Mouse (Mus musculus) CH12.LX (cell line): ENCODE results near the gene Camkmt. TPM values are rescaled to one million over a fixed set of nuclear protein-coding genes. Genes with fewer than 3 reads are reported as not detected.
A peak's percentile ranks its signal among the peaks of the same experiment; 100 is the strongest.

Experiments used
- DNase-seq: peaks from one replicate; pipeline ENCODE4 v3.0.0-alpha.2; 2013; ENCODE audit errors: extremely low read depth
- H3K27ac ChIP-seq: 2 replicates; pipeline ENCODE4 v1.5.1; 2012; ENCODE audit warnings: low read depth, mild to moderate bottlenecking, control low read depth, moderate library complexity; ENCODE audit not compliant: insufficient read depth
- H3K27me3 ChIP-seq: replicated peaks from 2 replicates; pipeline ENCODE3; 2012; ENCODE audit warnings: inconsistent platforms
- H3K36me3 ChIP-seq, 2 experiments: replicated peaks in 1 of 2; 2 replicates each; pipeline versions ENCODE3 to v1.6.1; 2012; ENCODE audit warnings: inconsistent platforms in 1 of 2, low read length in 1 of 2, mild to moderate bottlenecking in 1 of 2, mixed read lengths in 1 of 2, moderate library complexity in 1 of 2; ENCODE audit not compliant: control insufficient read depth in 1 of 2, insufficient read depth in 1 of 2
- H3K4me1 ChIP-seq, 2 experiments: 2 replicates each; pipeline ENCODE4 v1.6.1; 2012; ENCODE audit warnings: inconsistent platforms in 1 of 2, moderate library complexity in 1 of 2; ENCODE audit not compliant: insufficient read depth in 2 of 2, control insufficient read depth in 1 of 2
- H3K4me2 ChIP-seq: 2 replicates; pipeline ENCODE4 v1.6.1; 2012; ENCODE audit warnings: low read depth, mild to moderate bottlenecking, control low read depth; ENCODE audit not compliant: poor library complexity, insufficient read depth, severe bottlenecking
- H3K4me3 ChIP-seq, 3 experiments: fragments of 150-350 bp in 1 of 3; sonication (generic) in 1 of 3; replicated peaks in 1 of 3; 2 replicates each; pipeline versions ENCODE3 to v1.5.1; 2011 to 2012; ENCODE audit warnings: low read depth in 2 of 3, low read length in 2 of 3, mild to moderate bottlenecking in 2 of 3, moderate library complexity in 2 of 3, control low read depth in 1 of 3, improper control_type of control experiment in 1 of 3, inconsistent platforms in 1 of 3, mixed read lengths in 1 of 3; ENCODE audit not compliant: poor library complexity in 1 of 3
- H3K79me2 ChIP-seq: replicated peaks from 2 replicates; pipeline ENCODE4 v1.6.1; 2012; ENCODE audit warnings: mild to moderate bottlenecking, moderate library complexity; ENCODE audit not compliant: control insufficient read depth, poor library complexity, insufficient read depth, severe bottlenecking; ENCODE audit errors: extremely low read depth
- H3K9ac ChIP-seq: 2 replicates; pipeline ENCODE4 v1.6.1; 2012; ENCODE audit warnings: low read depth, mild to moderate bottlenecking, control low read depth, moderate library complexity; ENCODE audit not compliant: insufficient read depth
- H3K9me3 ChIP-seq: replicated peaks from 2 replicates; pipeline ENCODE3; 2012; ENCODE audit warnings: low read length, inconsistent platforms, mixed read lengths
- BHLHE40 ChIP-seq: IDR thresholded peaks from 2 replicates; pipeline ENCODE4 v1.6.1; 2011; ENCODE audit warnings: mild to moderate bottlenecking, low read depth, low read length, improper control_type of control experiment
- CHD2 ChIP-seq: IDR thresholded peaks from 2 replicates; pipeline ENCODE4 v1.6.1; 2011; ENCODE audit warnings: low read length, improper control_type of control experiment
- CTCF ChIP-seq, 2 experiments: IDR thresholded peaks in 1 of 2; conservative IDR thresholded peaks in 1 of 2; 2 replicates each; pipeline ENCODE4 v1.5.1; 2011 to 2012; ENCODE audit warnings: low read depth in 2 of 2, low read length in 2 of 2, improper control_type of control experiment in 1 of 2, inconsistent platforms in 1 of 2, mild to moderate bottlenecking in 1 of 2, moderate library complexity in 1 of 2
- E2F4 ChIP-seq: IDR thresholded peaks from 2 replicates; pipeline ENCODE4 v1.6.1; 2011; ENCODE audit warnings: low read depth, low read length, improper control_type of control experiment; ENCODE audit not compliant: insufficient replicate concordance
- ELF1 ChIP-seq: IDR thresholded peaks from 2 replicates; pipeline ENCODE4 v1.6.1; 2014; ENCODE audit warnings: low read depth, mild to moderate bottlenecking, inconsistent platforms, low read length, improper control_type of control experiment
- EP300 ChIP-seq: IDR thresholded peaks from 2 replicates; pipeline ENCODE4 v1.6.1; 2011; ENCODE audit warnings: low read length, improper control_type of control experiment
- HCFC1 ChIP-seq: IDR thresholded peaks from 2 replicates; pipeline ENCODE4 v1.6.1; 2012; ENCODE audit warnings: low read depth, mild to moderate bottlenecking, inconsistent platforms, low read length, improper control_type of control experiment
- JUN ChIP-seq: IDR thresholded peaks from 2 replicates; pipeline ENCODE4 v1.6.1; 2011; ENCODE audit warnings: low read depth, mild to moderate bottlenecking, low read length, improper control_type of control experiment, moderate library complexity; ENCODE audit not compliant: insufficient read depth
- JUND ChIP-seq: conservative IDR thresholded peaks from 2 replicates; pipeline ENCODE4 v1.6.1; 2011; ENCODE audit warnings: low read depth, low read length, improper control_type of control experiment
- MXI1 ChIP-seq: IDR thresholded peaks from 2 replicates; pipeline ENCODE4 v1.6.1; 2011; ENCODE audit warnings: mild to moderate bottlenecking, low read depth, low read length, improper control_type of control experiment
- MYC ChIP-seq: IDR thresholded peaks from 2 replicates; pipeline ENCODE4 v1.6.1; 2011; ENCODE audit warnings: low read depth, mild to moderate bottlenecking, improper control_type of control experiment, low read length
- NELFE ChIP-seq: IDR thresholded peaks from 2 replicates; pipeline ENCODE4 v1.6.1; 2011; ENCODE audit warnings: low read depth, low read length, improper control_type of control experiment
- NRF1 ChIP-seq: IDR thresholded peaks from 2 replicates; pipeline ENCODE4 v1.6.1; 2014; ENCODE audit warnings: low read depth, mild to moderate bottlenecking, inconsistent platforms, low read length, improper control_type of control experiment, moderate library complexity
- POLR2A ChIP-seq: IDR thresholded peaks from 2 replicates; pipeline ENCODE4 v1.6.1; 2011; ENCODE audit warnings: low read depth, mild to moderate bottlenecking, improper control_type of control experiment, low read length
- RAD21 ChIP-seq: IDR thresholded peaks from 2 replicates; pipeline ENCODE4 v1.6.1; 2011; ENCODE audit warnings: low read depth, mild to moderate bottlenecking, low read length, improper control_type of control experiment, moderate library complexity
- SMC3 ChIP-seq: IDR thresholded peaks from 2 replicates; pipeline ENCODE4 v1.6.1; 2011; ENCODE audit warnings: low read depth, low read length, improper control_type of control experiment
- TBP ChIP-seq: conservative IDR thresholded peaks from 2 replicates; pipeline ENCODE4 v1.6.1; 2011; ENCODE audit warnings: low read depth, low read length, improper control_type of control experiment
- TCF12 ChIP-seq: IDR thresholded peaks from 2 replicates; pipeline ENCODE4 v1.6.1; 2014; ENCODE audit warnings: low read depth, mild to moderate bottlenecking, inconsistent platforms, low read length, improper control_type of control experiment
- UBTF ChIP-seq: IDR thresholded peaks from 2 replicates; pipeline ENCODE4 v1.6.1; 2012; ENCODE audit warnings: low read depth, mild to moderate bottlenecking, inconsistent platforms, low read length, improper control_type of control experiment, moderate library complexity
- ZMIZ1 ChIP-seq: IDR thresholded peaks from 2 replicates; pipeline ENCODE4 v1.6.1; 2012; ENCODE audit warnings: low read depth, mild to moderate bottlenecking, inconsistent platforms, low read length, improper control_type of control experiment
- dilution Hi-C: fragments of 300-500 bp; cut with MboI; formaldehyde crosslinking; loops from 2 replicates; pipeline ENCODE4 v1.14.3; 2020; ENCODE audit warnings: low sequenced_read_pairs; ENCODE audit not compliant: extremely low pct_unique_long_range_greater_than_20kb, extremely low pct_ligation_motif_present
- in situ Hi-C: fragments of 300-500 bp; cut with MboI; formaldehyde crosslinking; loops from 3 replicates; pipeline ENCODE4 v1.14.3; 2019; ENCODE audit warnings: low sequenced_read_pairs, low pct_ligation_motif_present, low pct_unique_long_range_greater_than_20kb, mixed read lengths
- polyA plus RNA-seq: library from polyadenylated mRNA; unstranded; fragments of >175 nt; gene quantifications from 2 replicates; pipeline ENCODE4 v1.2.1, GENCODE M21; 2012; ENCODE audit warnings: low read depth; ENCODE audit not compliant: insufficient read length
- total RNA-seq, 2 experiments: library from RNA; depleted of rRNA; stranded (reverse); fragments of 300-350 nt in 1 of 2; fragments of >200 nt in 1 of 2; gene quantifications; 2 replicates each; pipeline ENCODE4 v1.2.3; 2012 to 2014

Camkmt gene
- total and polyA plus RNA-seq, 3 experiments, result 1.5 to 4.4 (median 1.8) TPM

GRCm38 (mm10) chr17:85070658-85071057, 19.7 kb upstream of the Camkmt start:
- peaks cover 44 to 83% of the 10 kb centered on the region in 2 experiments for H3K36me3 ChIP-seq
- TF ChIP-seq CHD2 (no peak), UBTF (no peak), EP300 (no peak), NELFE (no peak), TCF12 (no peak), SMC3 (no peak), JUND (no peak), E2F4 (no peak), POLR2A (no peak), TBP (no peak), CTCF (conservative IDR thresholded peaks at IDR 0.05 in 1 of 2, IDR thresholded peaks at IDR 0.05 in 1 of 2; ENCODE audit: low read depth in 2 of 2, low read length in 2 of 2) (no peak), ELF1 (no peak), JUN (no peak), MYC (no peak), NRF1 (no peak), BHLHE40 (no peak), ZMIZ1 (no peak), HCFC1 (no peak)

GRCm38 (mm10) chr17:85071088-85071775, 19.1 kb upstream of the Camkmt start:
- Histone ChIP-seq H3K9ac (no peak overlapping the region), H3K79me2 (no peaks in the 10 kb centered on the region), H3K36me3 (peaks cover 43 to 83% of the 10 kb centered on the region in 2 experiments), H3K27ac (no peak overlapping the region), H3K27me3 (no peaks in the 10 kb centered on the region), H3K4me1 (no peaks in the 10 kb centered on the region), H3K4me2 (no peak overlapping the region), H3K9me3 (no peaks in the 10 kb centered on the region), H3K4me3 (no peak overlapping the region)
- TF ChIP-seq MXI1 (no peak), RAD21 (no peak), CTCF (conservative IDR thresholded peaks at IDR 0.05 in 1 of 2, IDR thresholded peaks at IDR 0.05 in 1 of 2; ENCODE audit: low read depth in 2 of 2, low read length in 2 of 2) (peak; percentile 31 to 41; a peak in 2 of 4 replicates)
- dilution Hi-C loops (no loop called here), in situ Hi-C loops (no loop called here)
- DNase-seq, result no peak

More at GRCm38 (mm10) chr17:85070658-85071057, 19.7 kb upstream of the Camkmt start:
- in situ Hi-C loops, result no loop called here
- Histone ChIP-seq H3K9ac (no peak overlapping the region), H3K27me3 (no peaks in the 10 kb centered on the region), H3K4me3 (no peak overlapping the region), H3K79me2 (no peaks in the 10 kb centered on the region), H3K9me3 (no peaks in the 10 kb centered on the region), H3K4me2 (no peak overlapping the region), H3K4me1 (no peaks in the 10 kb centered on the region), H3K27ac (no peak overlapping the region)
- dilution Hi-C loops, result no loop called here
- no peak for DNase-seq
